Mouse (Mus musculus): ENCODE measurements around the gene Trp53bp2. TPM values are rescaled to one million over a fixed set of nuclear protein-coding genes. Genes with fewer than 3 reads are reported as not detected.

The Trp53bp2 gene
- total and polyA plus RNA-seq, 2 experiments from 2014 or later, result 9.9 to 21.1 TPM

DNA sequence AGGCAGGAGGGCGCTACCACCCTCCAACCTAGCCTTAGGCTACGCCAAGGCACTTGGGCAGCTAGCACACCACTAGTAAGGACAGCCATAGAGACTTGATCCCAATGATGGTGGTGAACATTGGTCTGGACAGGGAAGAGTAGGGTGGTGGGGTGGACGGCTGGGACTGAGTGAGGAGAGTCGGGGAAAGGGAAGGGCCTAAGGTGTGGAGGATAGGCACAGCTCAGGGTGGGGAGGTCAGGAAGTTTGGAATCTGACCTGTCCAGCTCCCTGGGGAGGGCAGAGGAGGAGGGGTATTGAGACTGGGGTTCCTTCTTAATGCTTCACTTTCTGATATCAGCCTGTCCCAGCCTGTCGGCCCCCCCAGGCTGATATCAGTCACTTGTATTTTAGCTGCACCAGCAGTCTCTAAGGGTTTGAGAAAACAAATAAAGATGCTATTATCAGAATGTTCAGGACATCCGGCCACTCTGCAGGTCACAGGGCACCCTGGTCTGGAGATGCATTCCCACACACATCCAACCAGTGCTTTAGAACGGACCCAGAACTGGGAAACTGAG is 93.6 kb downstream of the Trp53bp2 start:
- no peaks in the 10 kb centered on the region for H3K27me3 ChIP-seq (ENCODE audit: insufficient read depth, low read length)
- ATAC-seq (ENCODE audit: low FRiP score), result no peak
- H3K36me3 ChIP-seq (ENCODE audit: insufficient read depth, low read length), result no peaks in the 10 kb centered on the region
- no peak overlapping the region for H3K27ac ChIP-seq (ENCODE audit: low read depth, low read length)
- no peaks in the 10 kb centered on the region for H3K9me3 ChIP-seq (ENCODE audit: low read length)
- WGBS, result 85% methylated on average over 7 of the region's 7 CpGs
- no peak for DNase-seq (ENCODE audit: low spot score)
- TF ChIP-seq CTCF (IDR thresholded peaks at IDR 0.05), result no peak
- no peak overlapping the region for H3K4me3 ChIP-seq (ENCODE audit: low read depth, low read length)
- H3K9ac ChIP-seq (replicated peaks; ENCODE audit: low read length, poor library complexity, severe bottlenecking), result no peak overlapping the region
- H3K4me1 ChIP-seq (ENCODE audit: insufficient read depth, low read length), result no peaks in the 10 kb centered on the region
- H3K4me2 ChIP-seq (ENCODE audit: low read depth, low read length, poor library complexity, severe bottlenecking), result no peak overlapping the region

DNA sequence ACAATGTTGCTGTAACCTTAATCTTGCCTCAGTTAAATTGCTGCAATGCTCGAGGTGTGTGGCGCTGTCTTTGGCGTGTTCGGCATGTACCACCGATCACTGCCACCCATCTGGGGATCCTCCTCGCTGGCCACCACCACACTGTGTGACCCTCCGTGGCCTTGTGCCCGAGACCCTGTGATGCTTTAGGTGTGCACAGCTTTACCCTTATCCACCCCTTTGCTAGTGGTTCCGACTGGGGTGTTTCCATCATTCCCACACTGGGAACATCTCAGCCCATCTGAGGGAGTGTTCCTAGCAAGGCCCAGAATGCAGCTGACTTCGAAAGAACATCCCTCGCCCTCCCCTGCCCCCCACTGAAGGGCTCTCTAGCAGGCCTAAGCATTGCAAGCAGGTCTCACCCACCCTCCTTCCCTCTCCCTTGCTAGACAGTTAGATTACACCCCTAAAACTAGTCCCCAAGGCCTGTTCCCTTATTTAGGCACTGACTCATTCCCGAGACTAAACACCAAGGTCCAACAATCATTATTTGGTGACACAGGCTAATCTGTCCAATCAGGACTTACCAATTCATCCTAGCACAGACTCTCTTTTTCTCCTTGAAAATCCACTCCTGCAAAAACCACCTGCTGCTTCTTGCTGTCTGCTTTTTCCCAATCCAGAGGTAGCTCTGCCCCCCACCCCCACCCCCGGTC is 94.4 kb downstream of the Trp53bp2 start:
- no peak overlapping the region for H3K4me2 ChIP-seq (ENCODE audit: low read depth, low read length, poor library complexity, severe bottlenecking)
- no peaks in the 10 kb centered on the region for H3K4me1 ChIP-seq (ENCODE audit: insufficient read depth, low read length)
- no peak for TF ChIP-seq CTCF (IDR thresholded peaks at IDR 0.05)
- no peaks in the 10 kb centered on the region for H3K9me3 ChIP-seq (ENCODE audit: low read length)
- DNase-seq (ENCODE audit: low spot score), result no peak
- WGBS, result 89% methylated on average over 13 of the region's 13 CpGs
- no peak overlapping the region for H3K4me3 ChIP-seq (ENCODE audit: low read depth, low read length)
- H3K27ac ChIP-seq (ENCODE audit: low read depth, low read length), result no peak overlapping the region
- H3K9ac ChIP-seq (replicated peaks; ENCODE audit: low read length, poor library complexity, severe bottlenecking), result no peak overlapping the region
- H3K27me3 ChIP-seq (ENCODE audit: insufficient read depth, low read length), result no peaks in the 10 kb centered on the region
- H3K36me3 ChIP-seq (ENCODE audit: insufficient read depth, low read length), result no peaks in the 10 kb centered on the region
- ATAC-seq (ENCODE audit: low FRiP score), result no peak

DNA sequence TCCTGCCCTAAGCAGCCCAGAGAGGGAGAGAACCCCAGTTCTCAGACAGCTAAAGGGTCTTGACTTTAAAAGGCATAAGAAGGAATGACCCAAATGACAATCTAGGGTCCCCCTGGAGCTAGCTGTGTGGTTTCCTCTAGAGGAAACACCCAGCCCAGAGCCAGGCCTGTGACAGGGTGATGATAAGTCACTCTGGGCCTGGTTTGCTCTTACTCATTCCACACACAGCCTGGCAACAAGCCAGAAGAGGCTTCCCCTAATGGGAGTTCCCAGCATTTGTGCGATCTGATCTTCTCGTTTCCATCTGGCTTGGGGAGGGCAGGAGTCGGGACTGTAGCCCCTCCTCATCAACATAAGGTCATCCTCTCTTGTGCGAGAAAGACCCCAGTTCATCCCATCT is 95.3 kb downstream of the Trp53bp2 start:
- H3K9ac ChIP-seq (replicated peaks; ENCODE audit: low read length, poor library complexity, severe bottlenecking), result no peak overlapping the region
- H3K4me2 ChIP-seq (ENCODE audit: low read depth, low read length, poor library complexity, severe bottlenecking), result no peak overlapping the region

DNA sequence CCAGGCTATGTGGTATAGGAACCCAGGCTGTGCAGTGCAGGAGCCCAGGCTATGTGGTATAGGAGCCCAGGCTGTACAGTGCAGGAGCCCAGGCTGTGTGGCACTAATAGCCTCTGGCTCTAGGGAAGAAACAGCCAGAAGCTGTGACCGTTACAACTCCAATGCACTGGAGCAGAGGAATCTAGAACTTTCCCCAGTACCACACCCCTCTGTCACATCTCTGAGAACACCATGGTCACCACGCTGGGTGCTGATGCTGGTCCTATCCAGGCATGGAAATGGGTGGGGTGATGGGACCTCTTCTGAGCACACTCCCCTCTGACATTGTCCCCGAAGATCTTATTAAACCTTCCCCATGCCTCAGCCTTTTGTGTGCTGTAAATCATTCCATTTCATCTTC is 96.3 kb downstream of the Trp53bp2 start:
- H3K27me3 ChIP-seq (ENCODE audit: insufficient read depth, low read length), result no peaks in the 10 kb centered on the region
- no peak overlapping the region for H3K4me2 ChIP-seq (ENCODE audit: low read depth, low read length, poor library complexity, severe bottlenecking)
- H3K36me3 ChIP-seq (ENCODE audit: insufficient read depth, low read length), result peaks cover 11% of the 10 kb centered on the region
- 95% methylated on average over 3 of the region's 3 CpGs for WGBS
- H3K27ac ChIP-seq (ENCODE audit: low read depth, low read length), result no peak overlapping the region
- H3K9me3 ChIP-seq (ENCODE audit: low read length), result no peaks in the 10 kb centered on the region
- no peak overlapping the region for H3K9ac ChIP-seq (replicated peaks; ENCODE audit: low read length, poor library complexity, severe bottlenecking)
- no peak overlapping the region for H3K4me3 ChIP-seq (ENCODE audit: low read depth, low read length)
- DNase-seq (ENCODE audit: low spot score) (no peak), ATAC-seq (ENCODE audit: low FRiP score) (no peak)
- no peaks in the 10 kb centered on the region for H3K4me1 ChIP-seq (ENCODE audit: insufficient read depth, low read length)
- TF ChIP-seq CTCF (IDR thresholded peaks at IDR 0.05), result no peak

More for the DNA sequence above, 95.3 kb downstream of the Trp53bp2 start:
- peak; percentile 59 for DNase-seq (ENCODE audit: low spot score)
- no peak for TF ChIP-seq CTCF (IDR thresholded peaks at IDR 0.05)
- no peak for ATAC-seq (ENCODE audit: low FRiP score)
- Histone ChIP-seq H3K9me3 (ENCODE audit: low read length) (no peaks in the 10 kb centered on the region), H3K36me3 (ENCODE audit: insufficient read depth, low read length) (peaks cover 1% of the 10 kb centered on the region; the same call in 1 of the 2 replicates), H3K4me3 (ENCODE audit: low read depth, low read length) (no peak overlapping the region), H3K4me1 (ENCODE audit: insufficient read depth, low read length) (no peaks in the 10 kb centered on the region), H3K27me3 (ENCODE audit: insufficient read depth, low read length) (no peaks in the 10 kb centered on the region), H3K27ac (ENCODE audit: low read depth, low read length) (no peak overlapping the region)
- WGBS, result 21% methylated on average over 4 of the region's 4 CpGs

DNA sequence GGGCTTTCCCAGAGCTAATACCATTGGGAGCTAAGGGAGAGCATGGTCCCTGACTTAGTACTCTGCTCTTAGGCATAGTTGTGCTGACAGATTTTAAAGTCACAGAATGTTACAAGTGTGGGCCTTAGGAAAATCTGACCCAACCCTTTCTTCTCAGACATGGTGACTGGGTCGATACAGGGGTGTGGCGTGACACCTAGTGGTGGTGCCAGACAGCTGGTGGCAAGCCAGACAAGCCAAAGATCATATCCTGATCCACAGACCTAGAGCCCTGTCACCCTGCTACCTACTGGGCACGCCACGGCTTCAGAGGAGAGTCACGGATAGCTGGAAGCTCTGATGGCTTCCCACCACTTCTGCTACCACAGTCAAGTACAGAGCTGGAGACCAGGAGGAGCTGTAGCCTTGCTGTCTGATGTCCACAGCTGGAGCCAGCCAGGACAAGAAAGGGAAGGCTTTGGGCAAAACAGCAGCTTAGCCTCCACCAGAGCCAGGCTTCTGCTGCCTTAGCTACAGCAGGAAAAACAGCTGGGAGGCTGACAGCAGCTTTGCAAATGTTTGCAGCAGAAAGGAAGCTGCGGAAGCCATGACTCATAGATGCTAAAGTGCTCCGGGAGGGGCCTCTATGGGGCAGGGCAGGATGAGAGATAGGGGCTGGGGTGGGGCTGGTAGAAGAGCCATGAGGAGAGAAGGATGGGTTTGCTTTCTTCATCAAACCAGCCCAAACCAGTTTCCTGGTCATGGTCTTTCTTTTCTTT is 97.4 kb downstream of the Trp53bp2 start:
- DNase-seq (ENCODE audit: low spot score) (no peak), ATAC-seq (ENCODE audit: low FRiP score) (no peak)
- 74% methylated on average over 7 of the region's 7 CpGs for WGBS
- H3K27me3 ChIP-seq (ENCODE audit: insufficient read depth, low read length), result no peaks in the 10 kb centered on the region
- H3K4me1 ChIP-seq (ENCODE audit: insufficient read depth, low read length), result no peaks in the 10 kb centered on the region
- H3K9ac ChIP-seq (replicated peaks; ENCODE audit: low read length, poor library complexity, severe bottlenecking), result no peak overlapping the region
- no peak for TF ChIP-seq CTCF (IDR thresholded peaks at IDR 0.05)
- no peaks in the 10 kb centered on the region for H3K9me3 ChIP-seq (ENCODE audit: low read length)
- H3K27ac ChIP-seq (ENCODE audit: low read depth, low read length), result no peak overlapping the region
- H3K4me2 ChIP-seq (ENCODE audit: low read depth, low read length, poor library complexity, severe bottlenecking), result no peak overlapping the region
- peaks cover 20% of the 10 kb centered on the region for H3K36me3 ChIP-seq (ENCODE audit: insufficient read depth, low read length)
- H3K4me3 ChIP-seq (ENCODE audit: low read depth, low read length), result no peak overlapping the region

Data from midbrain, postnatal 0 days (tissue).